Mouse (Mus musculus): ENCODE results near the gene Ptprj.
"Not testable (repeated sequence)": the region's sequence is repeated elsewhere in the genome, so short reads cannot be mapped to it uniquely, and the experiment has no call there.

DNA sequence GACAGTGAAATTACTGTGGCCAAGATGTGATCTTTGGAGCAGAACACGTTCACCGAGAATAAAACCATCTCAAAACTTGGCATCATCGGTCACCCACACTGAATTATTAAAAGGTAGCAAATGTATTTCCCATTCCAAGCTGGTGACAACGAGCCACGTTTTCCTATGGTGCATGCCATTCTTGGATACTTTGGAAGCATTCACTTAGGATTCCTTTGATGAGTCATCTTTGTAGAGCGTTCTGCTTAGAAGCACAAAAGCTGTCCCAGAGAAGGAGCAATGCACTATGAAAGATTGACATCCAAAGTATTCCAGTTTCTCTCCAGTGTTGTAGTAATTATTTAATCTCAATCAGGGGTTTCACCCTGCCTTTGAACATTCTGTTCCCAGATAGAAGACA lies 158.2 kb downstream of the Ptprj start:
- not testable (repeated sequence) for TF ChIP-seq POLR2A (IDR thresholded peaks at IDR 0.05; ENCODE audit: low read depth, low read length); CTCF (conservative IDR thresholded peaks at IDR 0.05; ENCODE audit: insufficient read depth, insufficient read length, low read depth, low read length)

Data from kidney, adult 2 months (tissue).